15 mouse cellular contexts compared by ENCODE assay signal in genomic region chr10:59787140-59787800, GRCm38 (mm10).
A peak's percentile ranks its signal among the peaks of the same experiment; 100 is the strongest.
DNase-seq lines count a peak whose midpoint lies in the region; TF ChIP-seq lines count a peak whose summit lies in the region.
"Had no signal": no experiment of that assay in that cellular context is flagged by ENCODE, and none has a peak within 500 bp of the region (broad histone marks: within the 10 kb centered on the region; RNA-seq: fewer than 3 reads in every experiment).

No protein-coding gene starts in this region.

- no peak for TF ChIP-seq POLR2A in cortical plate, adult 2 months (IDR thresholded peaks at IDR 0.05; ENCODE audit: extremely low read depth, insufficient read depth, low read length)

- peak; percentile 21 for DNase-seq in adrenal gland, postnatal 14 days
- DNase-seq in adrenal gland, postnatal 10 days: no peak
- no peak for DNase-seq in left cerebral cortex, adult 2 months (ENCODE audit: extremely low spot score in 1 of 2, low spot score in 2 of 2)
- DNase-seq in left cerebral cortex, adult 8-10 months (ENCODE audit: low spot score in 2 of 2): no peak
- no peak for DNase-seq in ovary, postnatal 10 days (ENCODE audit: low spot score)
- no peak for DNase-seq in cerebellum, adult 11 months
- DNase-seq: B cell, adult 2 months; kidney, adult 9 months; layer of hippocampus, adult 9-11 months; left cerebral cortex, postnatal 4 days; lung, postnatal 4 days; thymus, adult 2 months had no signal

- peaks cover 21% of the 10 kb centered on the region for H3K36me3 ChIP-seq in E14TG2a.4 (ENCODE audit: insufficient read depth, low read length)

- peaks cover 19% of the 10 kb centered on the region for H3K4me1 ChIP-seq in E14TG2a.4 (replicated peaks; ENCODE audit: low read depth, low read length)
- H3K4me1 ChIP-seq in cortical plate, adult 2 months (ENCODE audit: control insufficient read depth, insufficient read depth, low read length): no peaks in the 10 kb centered on the region; the same call in 1 of the 2 replicates

- no peak overlapping the region for H3K27ac ChIP-seq in left cerebral cortex, adult 2 months
- no peak overlapping the region for H3K27ac ChIP-seq in cortical plate, adult 2 months (ENCODE audit: insufficient read depth, low read length)
- H3K27ac ChIP-seq: hindbrain, embryonic 10.5 days had no signal

- intact Hi-C loops in left cerebral cortex, adult 2 months (cut with DNase I): no loop called here

- H3K27me3 ChIP-seq in E14TG2a.4 (ENCODE audit: insufficient read depth, low read length): no peaks in the 10 kb centered on the region

- H3K4me3 ChIP-seq in left cerebral cortex, adult 2 months: no peak overlapping the region
- no peak overlapping the region for H3K4me3 ChIP-seq in E14TG2a.4 (replicated peaks; ENCODE audit: low read length)
- no peak overlapping the region for H3K4me3 ChIP-seq in cortical plate, adult 2 months (ENCODE audit: insufficient read depth, low read length)
- H3K4me3 ChIP-seq: hindbrain, embryonic 10.5 days had no signal

- H3K9me3 ChIP-seq in E14TG2a.4 (ENCODE audit: low read length): no peaks in the 10 kb centered on the region
- H3K9me3 ChIP-seq: hindbrain, embryonic 10.5 days had no signal

- TF ChIP-seq CTCF in left cerebral cortex, adult 2 months (IDR thresholded peaks at IDR 0.05): peak; percentile 15
- peak; percentile 66 for TF ChIP-seq CTCF in E14TG2a.4 (conservative IDR thresholded peaks at IDR 0.05; ENCODE audit: low read length)
- TF ChIP-seq CTCF in cortical plate, adult 2 months (IDR thresholded peaks at IDR 0.05; ENCODE audit: extremely low read depth, insufficient read depth, low read length): peak; percentile 19; the same call in 1 of the 2 replicates

Comparison
In these comparisons a context has a peak if more than half of its experiments do, and no peak if none do; other contexts are left out.
1. CTCF ChIP-seq: peak in every context shown above with its lines; median percentile 66 in E14TG2a.4; 19 in cortical plate, adult 2 months; 15 in left cerebral cortex, adult 2 months.